ENCODE assay signal across 8 mouse cellular contexts in genomic region chr16:21332862-21333222, GRCm38 (mm10).
DNase-seq lines count a peak whose midpoint lies in the region; ATAC-seq and TF ChIP-seq lines count a peak whose summit lies in the region.

No protein-coding gene starts in this region.

- H3K79me3 ChIP-seq in C2C12 (ENCODE audit: low read depth) = peaks cover 13% of the 10 kb centered on the region

- no peak; the same call in none of the 2 replicates for ATAC-seq in forebrain, embryonic 12.5 days (ENCODE audit: low FRiP score)
- ATAC-seq in liver, embryonic 14.5 days (ENCODE audit: insufficient read depth) = peak; percentile 78

- no peaks in the 10 kb centered on the region for H3K27me3 ChIP-seq in C2C12 (ENCODE audit: control insufficient read depth, insufficient read depth, insufficient read length)
- peaks cover 26% of the 10 kb centered on the region for H3K27me3 ChIP-seq in forebrain, embryonic 12.5 days
- no peaks in the 10 kb centered on the region for H3K27me3 ChIP-seq in liver, embryonic 14.5 days (ENCODE audit: control insufficient read depth, insufficient read depth, low read length)

- WGBS in forebrain, embryonic 12.5 days = 1% methylated on average over 14 of the region's 14 CpGs
- WGBS in liver, embryonic 14.5 days (ENCODE audit: insufficient replicate concordance) = under 1% methylated on average over 14 of the region's 14 CpGs

- H3K4me2 ChIP-seq in forebrain, embryonic 12.5 days = peak overlapping the region; percentile 78
- peak overlapping the region; percentile 92 for H3K4me2 ChIP-seq in liver, embryonic 14.5 days (ENCODE audit: low read depth)

- peak overlapping the region; percentile 91 for H3K4me3 ChIP-seq in gastrocnemius, adult 2 months
- H3K4me3 ChIP-seq in C2C12 (ENCODE audit: insufficient read depth, poor library complexity, severe bottlenecking) = peak overlapping the region; percentile 45
- peak overlapping the region; percentile 63 for H3K4me3 ChIP-seq in forebrain, embryonic 12.5 days (replicated peaks)
- H3K4me3 ChIP-seq in liver, embryonic 14.5 days (ENCODE audit: insufficient read depth in 1 of 2, low read depth in 2 of 2, low read length in 2 of 2) = peak overlapping the region; percentile 86 to 90

- peak overlapping the region; percentile 47 for H3ac ChIP-seq in C2C12 (ENCODE audit: control insufficient read depth, insufficient read length, low read depth)

- peak overlapping the region; percentile 94 for H3K27ac ChIP-seq in gastrocnemius, adult 2 months
- peak overlapping the region; percentile 93 for H3K27ac ChIP-seq in forebrain, embryonic 12.5 days
- peak overlapping the region; percentile 87 for H3K27ac ChIP-seq in liver, embryonic 14.5 days

- no peaks in the 10 kb centered on the region for H3K36me3 ChIP-seq in C2C12 (ENCODE audit: control insufficient read depth, insufficient read depth)
- H3K36me3 ChIP-seq in forebrain, embryonic 12.5 days (replicated peaks) = no peaks in the 10 kb centered on the region; the same call in 1 of the 2 replicates
- no peaks in the 10 kb centered on the region for H3K36me3 ChIP-seq in liver, embryonic 14.5 days (replicated peaks; ENCODE audit: control insufficient read depth, insufficient read depth, low read depth)

- 0 out of 2 replicates have a peak, but pooled peaks have one; percentile 27 for TF ChIP-seq EP300 in liver, embryonic 14.5 days (IDR thresholded peaks at IDR 0.05; ENCODE audit: low read depth)

- no peak for DNase-seq in gastrocnemius, adult 2 months
- no peak for DNase-seq in gastrocnemius, postnatal 10 days
- peak in 1 of 3 experiments; percentile 49 for DNase-seq in liver, embryonic 14.5 days (ENCODE audit: low read depth in 3 of 3, low spot score in 3 of 3)
- DNase-seq in adrenal gland, postnatal 14 days = no peak
- DNase-seq in yolk sac, embryonic 10.5 days (ENCODE audit: low spot score) = no peak
- no peak for DNase-seq in right cerebral cortex, postnatal 25 days

- peaks cover 23% of the 10 kb centered on the region for H3K79me2 ChIP-seq in C2C12 (ENCODE audit: control insufficient read depth, insufficient read depth)

- H3K9me3 ChIP-seq in forebrain, embryonic 12.5 days = no peaks in the 10 kb centered on the region
- H3K9me3 ChIP-seq in liver, embryonic 14.5 days (ENCODE audit: control insufficient read depth, low read length) = no peaks in the 10 kb centered on the region

- intact Hi-C loops in gastrocnemius, adult 2 months (cut with DNase I) = loop anchor here (2.0 to 5.0 kb wide), 2 partner anchors 84 to 126 kb away; no protein-coding TSS in a partner anchor

- H3K4me1 ChIP-seq in forebrain, embryonic 12.5 days = peaks cover 18% of the 10 kb centered on the region
- peaks cover 11 to 16% of the 10 kb centered on the region in 2 experiments for H3K4me1 ChIP-seq in liver, embryonic 14.5 days (replicated peaks; ENCODE audit: control insufficient read depth in 2 of 2, insufficient read depth in 2 of 2, low read length in 1 of 2)

- H3K9ac ChIP-seq in forebrain, embryonic 12.5 days = peak overlapping the region; percentile 72
- peak overlapping the region; percentile 94 for H3K9ac ChIP-seq in liver, embryonic 14.5 days (replicated peaks)

- TF ChIP-seq CTCF in gastrocnemius, adult 2 months (IDR thresholded peaks at IDR 0.05) = no peak
- TF ChIP-seq CTCF in C2C12 (IDR thresholded peaks at IDR 0.05; ENCODE audit: control insufficient read depth, insufficient read depth, insufficient read length) = no peak
- TF ChIP-seq CTCF in liver, embryonic 14.5 days (IDR thresholded peaks at IDR 0.05; ENCODE audit: low read depth) = no peak

TF ChIP-seq in C2C12, 6 proteins besides CTCF, POLR2A, EP300 and RAD21:
- TF ChIP-seq CEBPB (IDR thresholded peaks at IDR 0.05; ENCODE audit: low read depth) = no peak
- no peak for TF ChIP-seq USF1 (IDR thresholded peaks at IDR 0.05; ENCODE audit: low read depth)
- no peak for TF ChIP-seq MYOD1 (IDR thresholded peaks at IDR 0.05; ENCODE audit: control insufficient read depth, insufficient read length, low read depth)
- no peak for TF ChIP-seq MYOG (IDR thresholded peaks at IDR 0.05; ENCODE audit: control insufficient read depth, extremely low read depth, insufficient read length)
- TF ChIP-seq FOSL1 (IDR thresholded peaks at IDR 0.05; ENCODE audit: insufficient read depth, low read length, poor library complexity, severe bottlenecking) = no peak
TF ChIP-seq in C2C12: peak in this region for 0.
